Mouse (Mus musculus) CH12.LX (cell line): ENCODE results near the gene Gm20905. TPM values are rescaled to one million over a fixed set of nuclear protein-coding genes. Genes with fewer than 3 reads are reported as not detected.
"Not testable (repeated sequence)": the region's sequence is repeated elsewhere in the genome, so short reads cannot be mapped to it uniquely, and the experiment has no call there.

Source experiments
- DNase-seq: peaks from one replicate; pipeline ENCODE4 v3.0.0-alpha.2; 2013; ENCODE audit errors: extremely low read depth
- H3K27ac ChIP-seq: 2 replicates; pipeline ENCODE4 v1.5.1; 2012; ENCODE audit warnings: low read depth, mild to moderate bottlenecking, control low read depth, moderate library complexity; ENCODE audit not compliant: insufficient read depth
- H3K27me3 ChIP-seq: replicated peaks from 2 replicates; pipeline ENCODE3; 2012; ENCODE audit warnings: inconsistent platforms
- H3K36me3 ChIP-seq, 2 experiments: replicated peaks in 1 of 2; 2 replicates each; pipeline versions ENCODE3 to v1.6.1; 2012; ENCODE audit warnings: inconsistent platforms in 1 of 2, low read length in 1 of 2, mild to moderate bottlenecking in 1 of 2, mixed read lengths in 1 of 2, moderate library complexity in 1 of 2; ENCODE audit not compliant: control insufficient read depth in 1 of 2, insufficient read depth in 1 of 2
- H3K4me1 ChIP-seq, 2 experiments: 2 replicates each; pipeline ENCODE4 v1.6.1; 2012; ENCODE audit warnings: inconsistent platforms in 1 of 2, moderate library complexity in 1 of 2; ENCODE audit not compliant: insufficient read depth in 2 of 2, control insufficient read depth in 1 of 2
- H3K4me2 ChIP-seq: 2 replicates; pipeline ENCODE4 v1.6.1; 2012; ENCODE audit warnings: low read depth, mild to moderate bottlenecking, control low read depth; ENCODE audit not compliant: poor library complexity, insufficient read depth, severe bottlenecking
- H3K4me3 ChIP-seq, 3 experiments: fragments of 150-350 bp in 1 of 3; sonication (generic) in 1 of 3; replicated peaks in 1 of 3; 2 replicates each; pipeline versions ENCODE3 to v1.5.1; 2011 to 2012; ENCODE audit warnings: low read depth in 2 of 3, low read length in 2 of 3, mild to moderate bottlenecking in 2 of 3, moderate library complexity in 2 of 3, control low read depth in 1 of 3, improper control_type of control experiment in 1 of 3, inconsistent platforms in 1 of 3, mixed read lengths in 1 of 3; ENCODE audit not compliant: poor library complexity in 1 of 3
- H3K79me2 ChIP-seq: replicated peaks from 2 replicates; pipeline ENCODE4 v1.6.1; 2012; ENCODE audit warnings: mild to moderate bottlenecking, moderate library complexity; ENCODE audit not compliant: control insufficient read depth, poor library complexity, insufficient read depth, severe bottlenecking; ENCODE audit errors: extremely low read depth
- H3K9ac ChIP-seq: 2 replicates; pipeline ENCODE4 v1.6.1; 2012; ENCODE audit warnings: low read depth, mild to moderate bottlenecking, control low read depth, moderate library complexity; ENCODE audit not compliant: insufficient read depth
- H3K9me3 ChIP-seq: replicated peaks from 2 replicates; pipeline ENCODE3; 2012; ENCODE audit warnings: low read length, inconsistent platforms, mixed read lengths
- dilution Hi-C: fragments of 300-500 bp; cut with MboI; formaldehyde crosslinking; loops from 2 replicates; pipeline ENCODE4 v1.14.3; 2020; ENCODE audit warnings: low sequenced_read_pairs; ENCODE audit not compliant: extremely low pct_unique_long_range_greater_than_20kb, extremely low pct_ligation_motif_present
- in situ Hi-C: fragments of 300-500 bp; cut with MboI; formaldehyde crosslinking; loops from 3 replicates; pipeline ENCODE4 v1.14.3; 2019; ENCODE audit warnings: low sequenced_read_pairs, low pct_ligation_motif_present, low pct_unique_long_range_greater_than_20kb, mixed read lengths
- polyA plus RNA-seq: library from polyadenylated mRNA; unstranded; fragments of >175 nt; gene quantifications from 2 replicates; pipeline ENCODE4 v1.2.1, GENCODE M21; 2012; ENCODE audit warnings: low read depth; ENCODE audit not compliant: insufficient read length
- total RNA-seq, 2 experiments: library from RNA; depleted of rRNA; stranded (reverse); fragments of 300-350 nt in 1 of 2; fragments of >200 nt in 1 of 2; gene quantifications; 2 replicates each; pipeline ENCODE4 v1.2.3; 2012 to 2014

Gm20905 gene
- not detected in 2 replicates for total RNA-seq (2012; rRNA removed)
- not detected in 2 replicates for total RNA-seq (2014; rRNA removed)
- polyA plus RNA-seq = not detected in 2 replicates

DNA sequence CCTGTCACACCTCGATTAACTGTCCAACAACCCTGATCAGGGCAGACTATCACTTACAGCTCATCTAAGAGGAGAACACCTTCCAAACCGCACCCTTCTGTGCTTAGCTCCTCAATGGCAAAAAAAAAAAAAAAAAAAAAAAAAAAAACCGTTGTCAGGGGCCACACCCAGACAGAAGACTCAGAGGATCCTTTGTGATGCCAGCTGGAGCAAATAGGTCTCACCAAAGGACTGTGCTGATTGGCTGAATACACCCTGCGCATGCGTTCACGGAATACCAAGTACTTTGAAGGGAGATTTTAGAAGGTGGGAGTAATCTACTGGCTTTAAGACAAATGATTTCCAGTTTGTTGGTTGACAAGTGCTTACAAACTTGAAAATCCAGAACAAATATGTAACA, at the start of gene Gm20905:
Gene Gm20905, minus strand, starts transcription at position 101 of the 400 bp plus-strand sequence.
- H3K4me2 ChIP-seq, H3K4me1 ChIP-seq, H3K9me3 ChIP-seq, dilution Hi-C loops, H3K36me3 ChIP-seq, H3K9ac ChIP-seq, H3K4me3 ChIP-seq, in situ Hi-C loops, H3K27ac ChIP-seq, H3K27me3 ChIP-seq, DNase-seq, H3K79me2 ChIP-seq: not testable (repeated sequence)
